Mouse (Mus musculus): ENCODE data around the gene Man1c1. TPM values are rescaled to one million over a fixed set of nuclear protein-coding genes. Genes with fewer than 3 reads are reported as not detected.

Gene Man1c1
- polyA plus RNA-seq, 1 experiment from 2014 or later = 8.3 TPM

DNA sequence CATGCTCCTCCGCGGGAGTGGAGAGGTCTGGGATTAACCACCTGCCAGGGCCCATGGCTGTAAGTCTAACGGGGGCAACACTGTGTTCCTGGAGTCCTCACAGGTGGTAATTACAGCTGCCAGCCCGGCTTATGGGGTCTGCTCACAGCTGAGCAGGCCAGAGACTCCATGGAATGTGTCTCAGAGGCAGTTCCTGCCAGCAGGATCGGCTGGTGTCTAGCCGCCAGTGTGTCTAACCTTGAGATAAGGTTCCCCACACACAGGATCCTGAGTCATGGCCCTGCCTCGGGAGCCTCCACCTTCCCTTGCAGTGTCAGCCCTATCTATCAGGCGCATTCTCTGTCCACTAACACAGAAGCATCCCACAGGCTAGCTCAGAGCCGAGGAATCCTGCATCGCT, 41.0 kb downstream of the Man1c1 start:
- H3K36me3 ChIP-seq = no peaks in the 10 kb centered on the region
- 18% methylated on average over 10 of the region's 10 CpGs for WGBS
- peak overlapping the region; percentile 86 for H3K27ac ChIP-seq
- H3K9me3 ChIP-seq = no peaks in the 10 kb centered on the region
- H3K27me3 ChIP-seq (ENCODE audit: insufficient read depth, poor library complexity, severe bottlenecking) = no peaks in the 10 kb centered on the region
- peaks cover 65% of the 10 kb centered on the region for H3K4me1 ChIP-seq
- H3K4me3 ChIP-seq = no peak overlapping the region
- peak; percentile 94 for DNase-seq (ENCODE audit: low spot score)

DNA sequence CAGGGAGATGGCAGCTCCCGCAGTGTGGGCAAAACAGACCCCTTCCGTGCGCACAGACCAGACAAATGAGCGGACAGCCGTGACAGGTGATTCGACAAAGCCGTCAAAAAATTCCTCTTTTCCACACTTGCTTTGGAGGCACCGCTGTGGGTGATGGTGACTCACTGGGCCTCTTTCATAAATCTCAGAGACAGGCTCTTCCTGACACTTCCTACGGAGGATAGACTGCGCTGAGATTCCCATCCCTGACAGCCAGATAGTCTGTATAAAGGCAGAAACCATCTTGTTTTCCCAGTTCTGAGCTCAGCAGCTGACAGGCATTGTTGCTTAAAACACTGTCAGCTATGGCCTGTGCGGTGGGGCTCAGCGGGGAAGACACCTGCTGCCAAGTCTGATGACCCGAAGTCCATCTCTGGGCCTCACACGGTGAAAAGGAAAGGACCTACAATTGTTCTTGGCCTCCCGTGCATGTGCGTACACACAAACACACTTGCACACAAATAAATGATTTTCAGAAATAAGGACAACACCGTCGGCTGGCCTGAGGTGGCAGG, 43.4 kb downstream of the Man1c1 start:
- no peaks in the 10 kb centered on the region for H3K9me3 ChIP-seq
- H3K4me3 ChIP-seq = peak overlapping the region; percentile 40; the same call in 1 of the 2 replicates
- peaks cover 77% of the 10 kb centered on the region for H3K4me1 ChIP-seq
- peak overlapping the region; percentile 73 for H3K27ac ChIP-seq
- no peaks in the 10 kb centered on the region for H3K36me3 ChIP-seq
- 62% methylated on average over 18 of the region's 18 CpGs for WGBS
- no peaks in the 10 kb centered on the region for H3K27me3 ChIP-seq (ENCODE audit: insufficient read depth, poor library complexity, severe bottlenecking)
- DNase-seq (ENCODE audit: low spot score) = no peak

DNA sequence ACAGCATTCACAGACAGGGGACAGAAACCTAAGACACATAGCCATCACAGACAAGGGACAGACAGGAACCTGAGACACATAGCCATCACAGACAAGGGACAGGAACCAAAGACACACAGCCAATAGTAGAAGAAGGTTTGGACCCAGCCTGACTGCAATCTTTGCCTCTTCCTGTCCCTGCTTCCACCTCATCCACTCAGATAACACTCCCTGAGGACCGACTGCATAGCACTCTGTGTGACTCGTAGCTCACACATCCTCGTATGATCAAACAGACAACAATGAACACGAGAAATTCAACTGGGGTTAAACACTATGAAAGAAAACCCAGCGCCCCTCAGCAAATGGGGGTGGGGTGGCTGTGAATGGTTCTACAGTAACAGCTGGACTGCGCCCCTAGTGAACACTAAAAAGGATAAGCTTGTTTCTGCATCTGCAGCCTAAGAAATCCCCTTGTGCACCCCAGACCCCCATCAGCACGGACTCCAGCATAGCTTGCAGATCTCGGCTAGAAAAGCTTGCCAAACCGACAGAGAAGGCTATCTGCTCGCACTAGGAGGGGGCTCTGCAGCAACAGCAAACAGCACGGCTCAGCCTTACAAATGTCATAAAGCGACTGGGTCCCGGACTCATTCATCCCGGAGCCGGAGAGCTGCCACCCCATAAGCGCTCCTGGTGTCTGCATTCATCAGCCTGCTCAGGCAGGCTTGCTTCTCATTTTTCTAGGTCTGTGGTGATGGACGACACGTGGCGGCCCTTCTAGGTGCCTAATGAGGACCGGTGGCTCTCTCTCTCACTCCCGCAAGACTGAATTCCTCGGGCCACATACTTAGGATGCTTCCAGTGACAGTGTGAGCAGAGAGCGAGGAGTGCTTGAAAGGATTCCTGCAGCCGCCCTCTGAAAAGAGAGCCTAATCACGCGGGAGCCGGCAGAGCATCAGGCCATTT, 44.5 kb downstream of the Man1c1 start:
- Histone ChIP-seq H3K4me1 (peaks cover 80% of the 10 kb centered on the region), H3K27ac (peak overlapping the region; percentile 73), H3K27me3 (ENCODE audit: insufficient read depth, poor library complexity, severe bottlenecking) (no peaks in the 10 kb centered on the region), H3K36me3 (no peaks in the 10 kb centered on the region), H3K9me3 (no peaks in the 10 kb centered on the region), H3K4me3 (peak overlapping the region; percentile 40)
- no peak for DNase-seq (ENCODE audit: low spot score)
- WGBS = 16% methylated on average over 27 of the region's 27 CpGs

DNA sequence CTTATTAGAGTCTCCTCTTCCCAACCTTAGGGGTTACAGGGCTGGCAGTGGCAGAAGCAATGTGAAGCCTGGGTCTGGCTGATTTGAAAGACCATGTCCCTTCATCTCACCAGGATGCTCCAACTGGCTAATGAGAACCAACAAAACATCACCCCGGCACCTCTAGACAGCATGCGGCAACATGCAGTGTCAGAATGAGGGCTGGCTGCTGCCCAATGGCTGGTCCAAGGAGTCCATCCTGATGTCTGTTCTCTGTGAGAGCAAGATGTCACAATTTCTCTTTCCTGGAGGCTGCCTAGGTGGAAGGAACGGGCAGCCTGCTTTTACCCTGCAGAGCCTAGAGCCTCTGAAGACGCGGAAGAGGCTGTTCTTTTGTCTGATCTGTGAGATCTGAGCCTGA, 46.6 kb downstream of the Man1c1 start:
- Histone ChIP-seq H3K36me3 (no peaks in the 10 kb centered on the region), H3K27ac (no peak overlapping the region; the same call in 1 of the 2 replicates), H3K9me3 (no peaks in the 10 kb centered on the region), H3K4me3 (no peak overlapping the region), H3K4me1 (peaks cover 71% of the 10 kb centered on the region), H3K27me3 (ENCODE audit: insufficient read depth, poor library complexity, severe bottlenecking) (no peaks in the 10 kb centered on the region)
- WGBS = 63% methylated on average over 5 of the region's 5 CpGs
- no peak for DNase-seq (ENCODE audit: low spot score)

DNA sequence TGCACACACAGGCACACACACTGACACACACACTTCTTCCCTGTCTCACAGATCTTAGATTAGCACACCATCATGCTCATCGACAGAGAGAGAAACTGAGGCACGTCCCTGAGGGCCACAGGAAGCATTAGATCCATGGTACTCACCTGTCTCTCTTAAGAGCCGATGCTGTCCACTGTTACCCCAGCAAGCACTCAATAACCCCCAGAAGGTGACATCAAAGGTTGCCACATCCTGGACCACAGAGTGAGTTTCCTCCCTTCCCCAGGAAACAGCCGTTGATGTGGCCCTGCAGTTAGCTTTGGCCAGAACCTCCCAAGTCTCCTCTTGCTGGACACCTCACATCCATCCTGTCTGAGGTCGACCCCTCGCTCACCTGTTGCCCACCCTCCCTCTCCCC, 49.7 kb downstream of the Man1c1 start:
- 67% methylated on average over 6 of the region's 6 CpGs for WGBS
- no peak overlapping the region for H3K4me3 ChIP-seq
- H3K36me3 ChIP-seq = no peaks in the 10 kb centered on the region
- no peaks in the 10 kb centered on the region for H3K27me3 ChIP-seq (ENCODE audit: insufficient read depth, poor library complexity, severe bottlenecking)
- H3K9me3 ChIP-seq = no peaks in the 10 kb centered on the region
- no peak overlapping the region for H3K27ac ChIP-seq
- H3K4me1 ChIP-seq = peaks cover 51% of the 10 kb centered on the region
- no peak for DNase-seq (ENCODE audit: low spot score)

DNA sequence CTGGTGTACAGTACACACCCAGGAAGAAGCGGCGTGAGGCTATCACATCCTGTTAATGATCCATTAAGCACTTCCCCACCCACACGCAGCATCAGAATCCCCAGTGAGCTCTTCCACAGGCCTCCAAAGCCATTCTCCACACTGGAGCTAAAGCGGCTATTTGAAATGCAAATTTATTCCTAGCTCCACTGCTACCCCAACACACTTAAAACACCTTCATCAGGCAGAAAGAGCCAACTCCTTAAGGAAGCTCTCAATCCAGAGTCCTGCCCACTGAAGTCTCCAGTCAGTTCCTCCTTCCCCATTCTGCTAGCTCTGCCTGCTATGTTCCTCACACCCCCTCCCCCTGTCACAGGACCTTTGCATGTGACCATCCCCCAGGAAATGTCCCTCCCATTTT, 51.4 kb downstream of the Man1c1 start:
- Histone ChIP-seq H3K27ac (no peak overlapping the region), H3K36me3 (no peaks in the 10 kb centered on the region), H3K27me3 (ENCODE audit: insufficient read depth, poor library complexity, severe bottlenecking) (no peaks in the 10 kb centered on the region), H3K4me3 (no peak overlapping the region), H3K9me3 (no peaks in the 10 kb centered on the region), H3K4me1 (peaks cover 45% of the 10 kb centered on the region)
- WGBS = 78% methylated on average over 4 of the region's 4 CpGs
- DNase-seq (ENCODE audit: low spot score) = no peak

DNA sequence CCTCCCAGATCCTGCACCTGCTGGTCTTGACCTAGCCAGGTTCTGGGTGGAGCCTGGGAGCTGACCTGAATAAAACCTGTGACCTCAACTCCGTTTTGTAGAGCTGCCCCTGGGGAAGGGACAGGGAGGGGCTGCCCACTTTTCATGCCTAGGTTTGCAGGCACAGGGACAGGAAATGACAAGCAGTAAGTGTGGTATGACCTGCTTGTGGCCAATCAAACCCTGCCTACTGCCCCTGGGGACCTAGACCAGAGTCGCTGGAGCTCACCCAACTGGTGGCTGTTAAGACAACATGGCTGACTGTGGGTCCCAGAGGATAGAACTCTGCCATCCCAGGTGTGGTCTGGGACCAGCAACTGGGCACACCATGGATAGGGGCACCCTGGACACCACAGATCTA, 51.9 kb downstream of the Man1c1 start:
- DNase-seq (ENCODE audit: low spot score) = no peak
- Histone ChIP-seq H3K4me3 (no peak overlapping the region), H3K9me3 (no peaks in the 10 kb centered on the region), H3K27ac (no peak overlapping the region), H3K36me3 (no peaks in the 10 kb centered on the region), H3K27me3 (ENCODE audit: insufficient read depth, poor library complexity, severe bottlenecking) (no peaks in the 10 kb centered on the region), H3K4me1 (peaks cover 45% of the 10 kb centered on the region)
- WGBS = 62% methylated on average over 2 of the region's 2 CpGs

DNA sequence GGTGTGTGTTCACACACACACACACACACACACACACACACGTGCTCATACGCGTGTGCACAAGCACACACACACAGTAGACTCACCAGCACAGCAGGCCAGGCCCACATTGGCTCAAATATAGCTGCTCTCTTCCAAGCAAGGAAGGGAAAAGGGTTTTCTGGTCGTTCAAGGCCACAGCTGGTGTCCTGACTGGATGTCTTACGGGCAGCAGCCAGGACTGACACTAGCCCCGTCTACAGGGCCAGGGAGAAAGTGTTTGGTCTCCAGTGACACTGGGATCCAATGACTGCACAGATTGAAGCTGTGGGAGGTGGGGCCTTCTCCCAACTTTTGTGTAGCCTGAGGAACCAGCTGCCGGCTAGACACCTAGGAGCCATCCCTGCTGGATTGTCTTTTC, 52.7 kb downstream of the Man1c1 start:
- H3K4me1 ChIP-seq = peaks cover 42% of the 10 kb centered on the region
- 65% methylated on average over 7 of the region's 7 CpGs for WGBS

DNA sequence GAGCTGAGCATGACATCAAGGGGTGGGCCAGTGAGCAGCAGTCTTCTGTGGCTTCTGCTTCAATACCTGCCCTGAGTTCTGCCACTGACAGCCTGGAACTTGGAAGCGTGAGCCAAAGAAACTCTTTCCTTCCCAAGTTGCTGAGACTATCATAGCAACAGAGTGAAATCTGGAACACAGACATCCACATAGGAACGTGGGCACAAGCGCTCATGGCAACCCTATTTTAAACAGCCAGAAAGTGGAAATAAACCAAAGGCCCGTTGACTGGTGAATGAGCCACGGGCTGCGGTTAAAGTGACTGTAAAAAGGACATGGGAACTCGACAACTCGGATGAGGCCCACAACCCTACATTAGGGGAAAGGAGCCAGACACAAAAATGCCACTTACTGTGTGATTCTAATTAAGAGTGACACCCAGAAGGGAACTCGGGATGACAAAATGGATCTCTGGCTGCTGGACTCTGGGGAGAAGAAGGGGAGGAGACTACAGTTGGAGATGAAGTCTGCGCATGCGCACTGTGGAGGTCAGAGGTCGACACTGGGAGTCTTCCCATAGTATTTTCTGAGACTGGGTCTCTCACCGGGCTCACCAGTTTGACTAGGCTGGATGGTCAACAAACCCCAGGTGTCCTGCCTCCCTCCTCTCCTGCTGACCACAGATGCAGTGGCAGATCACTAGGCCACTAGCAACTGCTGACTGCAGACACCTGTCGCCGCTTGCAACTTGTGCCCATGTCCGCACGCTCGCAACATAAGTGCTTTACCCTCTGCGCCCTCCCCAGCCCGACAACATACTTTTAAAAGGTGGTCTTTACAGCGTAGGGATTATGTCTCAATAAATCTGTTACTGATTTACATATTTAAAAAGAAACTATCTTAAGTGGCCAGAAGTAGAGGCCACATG, 58.8 kb downstream of the Man1c1 start:
- no peak for DNase-seq (ENCODE audit: low spot score)
- WGBS = 86% methylated on average over 21 of the region's 21 CpGs
- H3K4me1 ChIP-seq = peaks cover 39% of the 10 kb centered on the region
- no peaks in the 10 kb centered on the region for H3K27me3 ChIP-seq (ENCODE audit: insufficient read depth, poor library complexity, severe bottlenecking)
- no peak overlapping the region for H3K4me3 ChIP-seq
- H3K36me3 ChIP-seq = no peaks in the 10 kb centered on the region
- no peak overlapping the region for H3K27ac ChIP-seq
- no peaks in the 10 kb centered on the region for H3K9me3 ChIP-seq

More for the DNA sequence above, 52.7 kb downstream of the Man1c1 start:
- Histone ChIP-seq H3K4me3 (no peak overlapping the region), H3K27me3 (ENCODE audit: insufficient read depth, poor library complexity, severe bottlenecking) (no peaks in the 10 kb centered on the region), H3K27ac (peak overlapping the region; percentile 36; the same call in 1 of the 2 replicates), H3K36me3 (no peaks in the 10 kb centered on the region), H3K9me3 (no peaks in the 10 kb centered on the region)
- DNase-seq (ENCODE audit: low spot score) = no peak

DNA sequence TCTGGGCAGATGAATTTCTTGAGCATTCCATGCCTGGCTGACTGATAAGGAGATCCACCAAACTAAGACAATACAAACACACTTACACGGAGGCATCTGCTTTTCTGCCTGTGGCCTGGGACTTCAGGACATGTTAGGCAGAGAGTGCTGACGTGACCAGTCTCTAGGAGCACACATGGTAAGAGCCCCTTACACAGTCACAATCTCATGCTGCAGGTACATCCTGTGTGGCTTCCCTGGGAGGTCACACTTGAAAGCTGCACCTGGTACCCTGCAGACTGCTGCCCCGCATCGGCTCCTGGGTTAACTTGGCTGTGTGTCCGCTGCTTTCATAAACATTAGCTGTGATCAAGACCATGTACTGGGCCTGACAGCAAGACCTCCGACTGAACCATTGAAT, 59.7 kb downstream of the Man1c1 start:
- no peak overlapping the region for H3K4me3 ChIP-seq
- 82% methylated on average over 6 of the region's 6 CpGs for WGBS
- 0 out of 2 replicates have a peak, but pooled peaks cover 6% of the 10 kb centered on the region for H3K36me3 ChIP-seq
- no peak for DNase-seq (ENCODE audit: low spot score)
- no peaks in the 10 kb centered on the region for H3K27me3 ChIP-seq (ENCODE audit: insufficient read depth, poor library complexity, severe bottlenecking)
- H3K4me1 ChIP-seq = peaks cover 46% of the 10 kb centered on the region
- H3K9me3 ChIP-seq = no peaks in the 10 kb centered on the region
- no peak overlapping the region for H3K27ac ChIP-seq

DNA sequence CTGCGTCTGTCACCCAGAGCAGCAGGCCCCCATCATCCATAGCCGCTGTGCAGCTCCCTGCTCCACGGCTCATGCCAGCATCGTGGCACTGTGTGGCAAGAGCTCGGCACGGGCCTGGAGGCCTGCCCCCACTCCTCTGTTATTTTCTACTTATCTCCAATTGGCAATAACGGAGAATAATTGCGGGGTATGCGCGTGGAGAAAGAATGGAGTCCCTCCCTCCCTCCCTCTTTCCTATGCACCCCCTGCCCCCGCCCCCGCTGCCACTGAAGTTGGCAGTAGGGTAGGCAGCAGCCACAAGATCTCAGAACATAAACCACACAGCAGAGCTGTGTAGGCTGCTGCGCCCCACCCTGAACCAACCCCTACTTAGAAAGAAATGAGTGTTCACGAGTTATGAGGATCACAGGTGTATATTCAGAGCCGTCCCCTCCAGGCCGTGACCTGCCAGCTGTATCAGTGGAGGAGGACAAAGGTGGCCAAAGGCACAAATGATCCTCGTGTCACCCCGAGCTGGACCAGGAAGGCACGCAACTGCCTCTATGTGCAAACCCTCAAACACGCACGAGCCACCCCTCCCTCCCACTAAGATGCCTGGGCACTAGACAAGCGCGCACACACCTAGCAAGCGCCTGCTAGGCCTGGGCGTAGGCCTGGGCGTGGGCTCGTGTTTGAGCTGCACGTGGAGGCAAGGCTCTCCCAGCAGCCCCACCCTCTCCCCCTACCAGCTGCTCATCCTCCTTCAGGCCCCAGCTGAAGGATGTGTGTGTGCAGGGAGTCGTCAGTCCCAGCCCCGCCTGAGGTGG, 62.2 kb downstream of the Man1c1 start:
- Histone ChIP-seq H3K36me3 (peaks cover 13% of the 10 kb centered on the region; the same call in 1 of the 2 replicates), H3K27ac (peak overlapping the region; percentile 44; the same call in 1 of the 2 replicates), H3K4me1 (peaks cover 58% of the 10 kb centered on the region), H3K4me3 (no peak overlapping the region), H3K27me3 (ENCODE audit: insufficient read depth, poor library complexity, severe bottlenecking) (no peaks in the 10 kb centered on the region), H3K9me3 (no peaks in the 10 kb centered on the region)
- WGBS = 84% methylated on average over 30 of the region's 30 CpGs
- no peak for DNase-seq (ENCODE audit: low spot score)

DNA sequence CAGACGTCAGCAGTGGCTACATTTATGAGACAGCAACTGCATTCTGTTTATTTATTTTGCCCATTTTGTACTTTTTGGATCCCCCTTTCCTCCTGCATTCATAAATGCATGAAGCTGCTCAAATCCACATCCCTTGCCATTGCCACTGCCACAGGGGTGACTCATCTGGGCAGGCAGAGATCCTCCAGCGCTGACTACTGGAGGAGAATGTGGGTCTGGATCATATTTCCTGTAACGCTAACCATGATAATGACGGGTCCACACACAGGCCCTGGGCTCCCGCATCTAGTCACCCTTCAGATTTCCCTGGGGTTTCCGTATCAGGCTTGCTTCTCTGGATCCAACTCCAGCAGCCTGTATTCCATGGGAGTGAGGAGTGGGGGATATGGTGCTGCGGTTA, 64.8 kb downstream of the Man1c1 start:
- Histone ChIP-seq H3K9me3 (no peaks in the 10 kb centered on the region), H3K27ac (no peak overlapping the region), H3K27me3 (ENCODE audit: insufficient read depth, poor library complexity, severe bottlenecking) (no peaks in the 10 kb centered on the region), H3K36me3 (peaks cover 13% of the 10 kb centered on the region; the same call in 1 of the 2 replicates), H3K4me1 (peaks cover 72% of the 10 kb centered on the region), H3K4me3 (no peak overlapping the region)
- no peak for DNase-seq (ENCODE audit: low spot score)
- 62% methylated on average over 7 of the region's 7 CpGs for whole genome bisulfite sequencing

Data from heart, embryonic 10.5 days (tissue).